Mouse (Mus musculus): ENCODE data around the gene Hmcn1. TPM values are rescaled to one million over a fixed set of nuclear protein-coding genes. Genes with fewer than 3 reads are reported as not detected.

Hmcn1 gene
- total and polyA plus RNA-seq, 3 experiments = not detected

- Histone ChIP-seq H3K36me3 (ENCODE audit: control insufficient read depth in 1 of 2, insufficient read depth in 2 of 2, low read length in 2 of 2) (no peaks in the 10 kb centered on the region), H3K27me3 (ENCODE audit: control insufficient read depth in 1 of 2, insufficient read depth in 2 of 2, low read length in 2 of 2) (peaks cover 14 to 16% of the 10 kb centered on the region in 2 experiments), H3K9me3 (replicated peaks; ENCODE audit: insufficient read depth, low read length) (no peaks in the 10 kb centered on the region), H3K27ac (ENCODE audit: control insufficient read depth, low read depth, low read length) (no peak overlapping the region), H3K79me2 (ENCODE audit: control insufficient read depth, insufficient read depth, low read length, poor library complexity) (no peaks in the 10 kb centered on the region), H3K9ac (ENCODE audit: control insufficient read depth, low read depth, low read length, poor library complexity, severe bottlenecking) (no peak overlapping the region), H3K4me3 (ENCODE audit: control insufficient read depth in 1 of 2, insufficient read depth in 1 of 2, low read depth in 2 of 2, low read length in 2 of 2) (no peak overlapping the region), H3K4me1 (ENCODE audit: control insufficient read depth in 1 of 2, insufficient read depth in 2 of 2, low read length in 2 of 2) (no peaks in the 10 kb centered on the region)
- TF ChIP-seq GATA1 (IDR thresholded peaks at IDR 0.05; ENCODE audit: low read depth, low read length) (no peak), MAX (IDR thresholded peaks at IDR 0.05; ENCODE audit: low read length) (no peak), TCF12 (IDR thresholded peaks at IDR 0.05; ENCODE audit: low read depth, low read length) (no peak), POLR2AphosphoS2 (IDR thresholded peaks at IDR 0.05; ENCODE audit: low read length) (no peak), ZC3H11A (IDR thresholded peaks at IDR 0.05; ENCODE audit: low read depth, low read length) (no peak), ZMIZ1 (IDR thresholded peaks at IDR 0.05; ENCODE audit: low read depth, low read length) (no peak), MAZ (IDR thresholded peaks at IDR 0.05; ENCODE audit: low read depth, low read length) (no peak), TBP (IDR thresholded peaks at IDR 0.05; ENCODE audit: low read depth, low read length) (no peak), MYB (IDR thresholded peaks at IDR 0.05; ENCODE audit: low read depth, low read length) (no peak), USF1 (IDR thresholded peaks at IDR 0.05; ENCODE audit: low read depth, low read length) (no peak), BHLHE40 (IDR thresholded peaks at IDR 0.05; ENCODE audit: borderline replicate concordance, low read depth, low read length) (no peak), HCFC1 (IDR thresholded peaks at IDR 0.05; ENCODE audit: low read depth, low read length) (no peak), CHD2 (IDR thresholded peaks at IDR 0.05; ENCODE audit: low read length) (no peak), MEF2A (IDR thresholded peaks at IDR 0.05; ENCODE audit: extremely low read depth, insufficient replicate concordance, low read depth, low read length, poor library complexity, severe bottlenecking) (no peak), E2F4 (IDR thresholded peaks at IDR 0.05; ENCODE audit: borderline replicate concordance, low read depth, low read length) (no peak), EP300 (IDR thresholded peaks at IDR 0.05; ENCODE audit: low read depth in 1 of 2, low read length in 2 of 2) (no peak), TAL1 (IDR thresholded peaks at IDR 0.05; ENCODE audit: low read length) (no peak), UBTF (IDR thresholded peaks at IDR 0.05; ENCODE audit: borderline replicate concordance, insufficient read depth, low read depth, low read length) (no peak), MAFK (IDR thresholded peaks at IDR 0.05; ENCODE audit: borderline replicate concordance, low read depth, low read length) (no peak), MXI1 (IDR thresholded peaks at IDR 0.05; ENCODE audit: low read depth, low read length) (no peak)
- no peak for DNase-seq (ENCODE audit: low read depth, low spot score)
Measured at GRCm38 (mm10) chr1:150984092-150984503, 9.1 kb downstream of the Hmcn1 start.

GRCm38 (mm10) chr1:150978651-150979050 is 14.6 kb downstream of the Hmcn1 start:
- no peak for DNase-seq (ENCODE audit: low read depth, low spot score)
- no peak for TF ChIP-seq MEF2A (IDR thresholded peaks at IDR 0.05; ENCODE audit: extremely low read depth, insufficient replicate concordance, low read depth, low read length, poor library complexity, severe bottlenecking)
- no peak for TF ChIP-seq EP300 (IDR thresholded peaks at IDR 0.05; ENCODE audit: low read depth in 1 of 2, low read length in 2 of 2)
- no peak for TF ChIP-seq KAT2A (conservative IDR thresholded peaks at IDR 0.05; ENCODE audit: low read depth, low read length)
- no peak for TF ChIP-seq CHD1 (IDR thresholded peaks at IDR 0.05; ENCODE audit: low read depth, low read length)
- no peak for TF ChIP-seq ELF1 (IDR thresholded peaks at IDR 0.05; ENCODE audit: low read depth, low read length)
- TF ChIP-seq UBTF (IDR thresholded peaks at IDR 0.05; ENCODE audit: borderline replicate concordance, insufficient read depth, low read depth, low read length) = no peak
- no peak for TF ChIP-seq RAD21 (IDR thresholded peaks at IDR 0.05; ENCODE audit: low read depth, low read length)
- no peak for TF ChIP-seq RCOR1 (IDR thresholded peaks at IDR 0.05; ENCODE audit: low read depth, low read length)
- TF ChIP-seq GATA1 (IDR thresholded peaks at IDR 0.05; ENCODE audit: low read depth, low read length) = no peak
- TF ChIP-seq MYC (IDR thresholded peaks at IDR 0.05; ENCODE audit: low read depth, low read length) = no peak
- TF ChIP-seq MAFK (IDR thresholded peaks at IDR 0.05; ENCODE audit: borderline replicate concordance, low read depth, low read length) = no peak
- TF ChIP-seq TBP (IDR thresholded peaks at IDR 0.05; ENCODE audit: low read depth, low read length) = no peak
- Histone ChIP-seq H3K4me1 (ENCODE audit: control insufficient read depth in 1 of 2, insufficient read depth in 2 of 2, low read length in 2 of 2) (no peaks in the 10 kb centered on the region), H3K9ac (ENCODE audit: control insufficient read depth, low read depth, low read length, poor library complexity, severe bottlenecking) (no peak overlapping the region), H3K9me3 (replicated peaks; ENCODE audit: insufficient read depth, low read length) (no peaks in the 10 kb centered on the region), H3K79me2 (ENCODE audit: control insufficient read depth, insufficient read depth, low read length, poor library complexity) (no peaks in the 10 kb centered on the region), H3K4me3 (ENCODE audit: control insufficient read depth in 1 of 2, insufficient read depth in 1 of 2, low read depth in 2 of 2, low read length in 2 of 2) (no peak overlapping the region), H3K36me3 (ENCODE audit: control insufficient read depth in 1 of 2, insufficient read depth in 2 of 2, low read length in 2 of 2) (no peaks in the 10 kb centered on the region), H3K27me3 (ENCODE audit: control insufficient read depth in 1 of 2, insufficient read depth in 2 of 2, low read length in 2 of 2) (peaks cover 5% of the 10 kb centered on the region in 2 experiments), H3K27ac (ENCODE audit: control insufficient read depth, low read depth, low read length) (no peak overlapping the region)
